Mouse (Mus musculus) intestine, postnatal 0 days (tissue): ENCODE measurements at regions not wholly inside any gene's neighbourhood (a gene's known extent, or its start where the extent isn't known, plus 50 kb on each side); places are given as distances from the start of the nearest gene placed in this dataset.

Experiments used
- ATAC-seq: fragments of 200-750 bp; cut with Nextera tagmentation; 2 replicates; pipeline ENCODE4 v1.8.0; 2017; ENCODE audit warnings: mild to moderate bottlenecking, moderate TSS enrichment, moderate library complexity
- H3K27ac ChIP-seq: fragments of 300-500 bp; sonication (generic); 2 replicates; pipeline ENCODE4 v1.5.1; 2014; ENCODE audit warnings: mild to moderate bottlenecking, low read depth, low read length, moderate library complexity
- H3K27me3 ChIP-seq: fragments of 300-500 bp; sonication (generic); replicated peaks from 2 replicates; pipeline ENCODE4 v1.6.1; 2014; ENCODE audit warnings: low read length, mixed read lengths; ENCODE audit not compliant: control insufficient read depth, insufficient read depth
- H3K36me3 ChIP-seq: fragments of 300-500 bp; sonication (generic); 2 replicates; pipeline ENCODE4 v1.6.1; 2014; ENCODE audit warnings: mild to moderate bottlenecking, moderate library complexity; ENCODE audit not compliant: control insufficient read depth, insufficient read depth
- H3K4me1 ChIP-seq: fragments of 300-500 bp; sonication (generic); replicated peaks from 2 replicates; pipeline ENCODE4 v1.6.1; 2014; ENCODE audit warnings: antibody characterized with exemption, low read length, mixed read lengths; ENCODE audit not compliant: control insufficient read depth, insufficient read depth
- H3K4me2 ChIP-seq: fragments of 300-500 bp; sonication (generic); replicated peaks from 2 replicates; pipeline ENCODE4 v1.6.1; 2014; ENCODE audit warnings: low read depth, mild to moderate bottlenecking, moderate library complexity
- H3K4me3 ChIP-seq: fragments of 300-500 bp; sonication (generic); 2 replicates; pipeline ENCODE4 v1.5.1; 2014; ENCODE audit warnings: low read depth, low read length
- H3K9ac ChIP-seq: fragments of 300-500 bp; sonication (generic); 2 replicates; pipeline ENCODE4 v1.6.1; 2014; ENCODE audit warnings: mild to moderate bottlenecking, low read depth, low read length
- H3K9me3 ChIP-seq: fragments of 300-500 bp; sonication (generic); 2 replicates; pipeline ENCODE4 v1.6.1; 2016; ENCODE audit warnings: mixed run types; ENCODE audit not compliant: control insufficient read depth
- CTCF ChIP-seq: sonication (generic); IDR thresholded peaks from 2 replicates; pipeline ENCODE4 v1.5.1; 2016; ENCODE audit warnings: low read depth, mild to moderate bottlenecking, control low read depth, antibody characterized with exemption, moderate library complexity
- WGBS: fragments of 180-500 bp; shearing (Covaris S2); extraction: QIAGEN DNeasy Blood & Tissue Kit; methylation state at CpG from one replicate; pipeline ENCODE4 v1.1.7; 2014; 5-methylcytosine and 5-hydroxymethylcytosine counted together

DNA sequence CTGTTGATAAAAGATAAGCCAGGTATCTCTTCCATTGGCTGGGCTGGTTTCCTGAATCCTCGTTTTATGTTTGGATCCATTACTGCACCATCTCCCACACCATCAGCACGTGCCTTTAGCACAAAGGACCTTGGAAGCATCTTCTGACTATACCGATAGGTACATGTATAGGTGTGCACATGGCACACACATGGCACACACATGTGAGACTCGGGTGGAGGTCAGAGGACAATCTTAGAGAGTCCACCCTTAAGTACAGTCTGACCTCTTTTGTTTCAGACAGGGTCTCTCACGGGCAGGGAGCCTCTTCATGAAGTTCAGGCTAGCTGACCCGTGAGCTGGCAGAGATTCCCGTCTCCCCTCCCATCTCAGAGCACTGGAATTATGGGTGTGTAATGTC, 142.3 kb upstream of the Zfp618 start:
- H3K9me3 ChIP-seq, result no peaks in the 10 kb centered on the region
- H3K9ac ChIP-seq, result no peak overlapping the region
- ATAC-seq, result no peak
- TF ChIP-seq CTCF, result no peak
- no peaks in the 10 kb centered on the region for H3K36me3 ChIP-seq
- no peak overlapping the region for H3K4me2 ChIP-seq
- no peaks in the 10 kb centered on the region for H3K4me1 ChIP-seq
- H3K27me3 ChIP-seq, result no peaks in the 10 kb centered on the region
- 71% methylated on average over 7 of the region's 7 CpGs for WGBS
- no peak overlapping the region for H3K4me3 ChIP-seq
- no peak overlapping the region for H3K27ac ChIP-seq

DNA sequence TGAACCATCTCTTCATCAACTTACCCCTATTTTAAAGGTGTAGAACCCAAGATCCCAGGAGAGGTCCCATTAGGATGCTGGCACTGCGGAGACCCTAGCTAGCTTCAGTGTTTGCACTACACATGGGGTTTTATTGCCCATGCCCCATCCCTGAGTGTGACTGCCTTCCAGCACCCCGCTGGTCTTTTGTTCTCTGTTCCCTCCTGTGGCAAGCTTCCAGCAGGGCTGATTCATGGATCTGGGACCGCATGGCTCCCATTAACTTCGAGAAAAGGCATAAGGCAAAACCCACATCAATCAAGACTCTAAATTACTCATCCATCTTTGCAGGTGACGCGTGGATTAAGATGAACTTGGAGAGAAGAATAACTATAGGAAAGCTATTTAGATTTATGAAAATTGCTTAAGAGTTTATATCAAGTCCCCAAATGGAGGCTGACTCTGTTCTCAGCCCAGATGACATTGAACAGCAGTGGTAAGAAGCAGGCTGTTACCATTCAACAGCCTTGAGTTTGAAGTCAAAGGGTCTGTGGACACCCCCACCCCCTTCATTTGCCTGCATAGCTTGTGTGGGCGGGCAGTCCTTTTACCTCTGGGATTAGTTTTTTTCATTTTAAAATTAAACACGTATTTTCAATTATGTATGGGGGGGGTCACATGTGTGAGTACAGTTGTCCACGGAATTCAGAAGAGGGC, 141.7 kb upstream of the Zfp618 start:
- no peaks in the 10 kb centered on the region for H3K36me3 ChIP-seq
- no peak for TF ChIP-seq CTCF
- H3K4me3 ChIP-seq, result no peak overlapping the region
- WGBS, result 49% methylated on average over 9 of the region's 9 CpGs
- no peaks in the 10 kb centered on the region for H3K27me3 ChIP-seq
- no peak overlapping the region for H3K9ac ChIP-seq
- no peak overlapping the region for H3K27ac ChIP-seq
- no peaks in the 10 kb centered on the region for H3K9me3 ChIP-seq
- no peak overlapping the region for H3K4me2 ChIP-seq
- no peaks in the 10 kb centered on the region for H3K4me1 ChIP-seq
- ATAC-seq, result no peak

DNA sequence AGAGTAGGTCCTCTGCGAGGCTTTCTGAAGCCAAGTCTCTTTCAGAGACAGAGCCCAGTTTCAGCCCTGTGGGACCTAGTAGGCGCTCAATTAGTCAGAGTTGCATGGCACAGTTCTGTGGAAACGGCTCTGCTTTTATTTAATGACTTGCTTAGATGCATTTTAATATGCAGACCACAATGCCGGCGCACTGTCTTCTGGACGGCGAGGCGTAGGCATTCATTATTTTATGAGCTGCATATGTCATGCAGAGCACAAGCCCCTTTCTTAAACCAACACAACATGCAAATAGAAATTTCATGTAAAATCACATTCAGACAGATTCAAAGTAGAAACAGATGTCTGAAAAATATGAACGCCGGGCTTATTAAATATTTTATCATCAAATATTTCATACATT, 140.8 kb upstream of the Zfp618 start:
- Histone ChIP-seq H3K4me2 (no peak overlapping the region), H3K4me1 (no peaks in the 10 kb centered on the region), H3K9ac (no peak overlapping the region), H3K27me3 (no peaks in the 10 kb centered on the region), H3K27ac (no peak overlapping the region), H3K4me3 (no peak overlapping the region), H3K36me3 (no peaks in the 10 kb centered on the region), H3K9me3 (no peaks in the 10 kb centered on the region)
- TF ChIP-seq CTCF, result no peak
- no peak for ATAC-seq
- 89% methylated on average over 10 of the region's 10 CpGs for WGBS

DNA sequence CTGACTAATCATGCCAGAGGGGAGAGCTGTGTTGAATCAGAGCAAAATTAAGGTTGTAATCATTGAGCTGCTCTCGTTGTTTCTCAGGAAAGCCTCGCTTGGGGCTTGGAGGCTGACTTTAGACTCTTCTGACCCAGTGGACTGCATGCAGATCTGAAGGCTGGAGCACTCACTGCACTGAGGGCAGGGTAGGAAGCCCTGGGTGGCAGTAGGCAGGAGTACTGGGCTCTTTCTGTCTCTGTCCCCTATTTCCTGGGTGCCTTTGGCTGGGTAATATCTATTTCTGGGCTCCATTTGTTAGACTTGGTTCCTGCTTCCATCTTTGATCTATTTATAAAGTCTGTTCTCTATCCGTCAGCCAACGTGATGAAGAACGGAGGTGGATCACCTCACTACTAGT, 140.1 kb upstream of the Zfp618 start:
- no peak for ATAC-seq
- TF ChIP-seq CTCF, result no peak
- no peaks in the 10 kb centered on the region for H3K27me3 ChIP-seq
- no peak overlapping the region for H3K9ac ChIP-seq
- H3K4me3 ChIP-seq, result no peak overlapping the region
- no peaks in the 10 kb centered on the region for H3K36me3 ChIP-seq
- no peaks in the 10 kb centered on the region for H3K9me3 ChIP-seq
- H3K27ac ChIP-seq, result no peak overlapping the region
- H3K4me1 ChIP-seq, result no peaks in the 10 kb centered on the region
- 86% methylated on average over 5 of the region's 5 CpGs for WGBS
- no peak overlapping the region for H3K4me2 ChIP-seq

DNA sequence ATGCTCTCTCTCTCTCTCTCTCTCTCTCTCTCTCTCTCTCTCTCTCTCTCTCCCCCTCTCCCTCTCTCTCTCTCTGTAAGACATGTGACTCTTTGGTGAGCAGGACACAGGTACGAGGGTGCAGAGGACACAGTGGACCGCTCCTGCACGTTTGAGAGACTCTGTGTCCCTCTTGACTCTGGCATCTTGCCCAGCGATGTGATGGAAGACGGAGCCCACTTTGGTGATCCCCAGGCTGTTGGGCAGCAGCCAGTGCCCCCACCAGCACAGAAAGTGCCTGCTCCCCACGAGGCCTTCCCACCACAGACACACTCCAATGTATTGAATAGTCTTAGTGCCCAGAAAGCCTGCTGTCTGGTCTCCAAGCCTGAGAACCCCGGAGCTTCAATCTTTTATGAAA, 136.4 kb upstream of the Zfp618 start:
- H3K4me2 ChIP-seq, result no peak overlapping the region

DNA sequence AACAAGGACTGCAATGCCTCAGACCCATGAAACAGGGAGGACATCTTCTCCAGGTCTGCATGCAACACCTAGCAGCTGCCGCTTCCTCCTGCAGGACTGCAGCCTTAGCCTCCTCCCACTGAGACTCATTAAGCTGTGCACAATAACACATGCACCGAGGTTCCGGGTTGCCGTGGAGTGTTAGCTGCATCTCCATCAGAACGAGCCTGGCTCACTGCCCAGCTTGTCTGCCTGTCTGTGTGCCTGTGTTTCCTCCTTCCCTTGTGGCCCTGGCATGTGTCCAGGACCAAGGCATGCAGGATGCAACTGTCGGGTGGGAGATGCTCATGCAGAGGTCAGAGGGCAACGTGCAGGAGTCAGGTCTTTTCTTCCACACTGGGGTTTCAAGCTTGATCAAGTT, 131.4 kb upstream of the Zfp618 start:
- 29% methylated on average over 7 of the region's 7 CpGs for WGBS
- no peak overlapping the region for H3K4me3 ChIP-seq
- no peak for TF ChIP-seq CTCF
- no peaks in the 10 kb centered on the region for H3K4me1 ChIP-seq
- ATAC-seq, result 0 out of 2 replicates have a peak, but pooled peaks have one; percentile 22
- no peaks in the 10 kb centered on the region for H3K9me3 ChIP-seq
- no peak overlapping the region for H3K9ac ChIP-seq
- H3K27ac ChIP-seq, result no peak overlapping the region
- H3K36me3 ChIP-seq, result no peaks in the 10 kb centered on the region
- H3K27me3 ChIP-seq, result no peaks in the 10 kb centered on the region
- no peak overlapping the region for H3K4me2 ChIP-seq

More for the DNA sequence above, 136.4 kb upstream of the Zfp618 start:
- Histone ChIP-seq H3K9me3 (no peaks in the 10 kb centered on the region), H3K27ac (no peak overlapping the region), H3K4me1 (no peaks in the 10 kb centered on the region), H3K9ac (no peak overlapping the region), H3K36me3 (no peaks in the 10 kb centered on the region), H3K27me3 (no peaks in the 10 kb centered on the region), H3K4me3 (no peak overlapping the region)
- no peak for TF ChIP-seq CTCF
- ATAC-seq, result no peak
- WGBS, result 69% methylated on average over 7 of the region's 7 CpGs

DNA sequence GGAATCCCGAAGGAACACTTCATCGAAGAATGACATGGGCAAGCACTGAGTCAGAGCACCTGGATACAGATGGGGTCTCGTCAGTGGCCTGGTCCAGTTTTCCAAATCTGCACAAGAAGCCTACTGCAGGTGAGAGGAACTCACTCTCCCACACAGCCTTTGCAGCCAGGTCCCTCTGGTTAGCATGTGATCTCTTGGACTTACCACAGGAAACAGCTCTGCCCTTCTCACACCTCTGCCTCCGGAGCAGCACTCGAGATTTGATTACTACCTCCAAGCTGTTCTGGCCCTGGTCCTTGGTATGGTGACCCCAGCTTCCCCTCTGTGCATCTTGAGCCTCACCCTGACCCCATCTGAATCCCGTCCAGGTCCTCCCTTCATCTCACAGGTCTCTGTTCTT, 128.5 kb upstream of the Zfp618 start:
- no peaks in the 10 kb centered on the region for H3K9me3 ChIP-seq
- H3K27ac ChIP-seq, result no peak overlapping the region
- WGBS, result 65% methylated on average over 6 of the region's 6 CpGs
- H3K4me2 ChIP-seq, result no peak overlapping the region
- H3K36me3 ChIP-seq, result no peaks in the 10 kb centered on the region
- H3K4me3 ChIP-seq, result no peak overlapping the region
- H3K27me3 ChIP-seq, result no peaks in the 10 kb centered on the region
- TF ChIP-seq CTCF, result no peak
- ATAC-seq, result no peak
- H3K9ac ChIP-seq, result no peak overlapping the region
- no peaks in the 10 kb centered on the region for H3K4me1 ChIP-seq
